Mouse (Mus musculus) spleen, postnatal 14 days (tissue): ENCODE data around the gene Neu4.
"Not testable (repeated sequence)": the region's sequence is repeated elsewhere in the genome, so short reads cannot be mapped to it uniquely, and the experiment has no call there.

ENCODE experiments used
- DNase-seq, 2 experiments: peaks; one replicate each; pipeline ENCODE4 v3.0.0; 2021 to 2022; ENCODE audit warnings: low spot score in 2 of 2

The Neu4 gene

GRCm38 (mm10) chr1:94020151-94020550, at the start of gene Neu4:
Neu4 (plus strand) TSS chr1:94020451.
- no peak for DNase-seq

- DNase-seq, result not testable (repeated sequence)
These were observed 49.5 kb upstream of the Neu4 start for GRCm38 (mm10) chr1:93970797-93971196.

DNA sequence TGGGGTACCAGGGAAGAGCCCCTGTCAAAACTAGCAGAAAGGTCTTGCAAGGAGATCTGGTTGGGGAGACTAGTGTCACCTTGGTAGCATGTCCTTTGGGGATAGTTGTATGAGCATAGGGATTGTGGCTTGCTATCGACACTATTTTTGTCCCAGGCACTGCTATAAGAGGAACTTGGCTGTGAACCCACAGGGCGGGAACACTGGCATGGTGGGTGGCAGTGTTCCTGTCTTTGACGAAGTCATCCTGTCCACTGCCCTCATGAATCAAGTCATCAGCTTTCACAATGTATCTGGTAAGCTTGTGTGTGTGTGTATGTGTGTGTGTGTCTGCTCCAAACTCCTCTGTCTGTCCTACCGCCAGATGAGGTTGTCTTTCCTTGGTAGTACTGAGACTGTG, 44.5 kb upstream of the Neu4 start:
- not testable (repeated sequence) for DNase-seq

DNA sequence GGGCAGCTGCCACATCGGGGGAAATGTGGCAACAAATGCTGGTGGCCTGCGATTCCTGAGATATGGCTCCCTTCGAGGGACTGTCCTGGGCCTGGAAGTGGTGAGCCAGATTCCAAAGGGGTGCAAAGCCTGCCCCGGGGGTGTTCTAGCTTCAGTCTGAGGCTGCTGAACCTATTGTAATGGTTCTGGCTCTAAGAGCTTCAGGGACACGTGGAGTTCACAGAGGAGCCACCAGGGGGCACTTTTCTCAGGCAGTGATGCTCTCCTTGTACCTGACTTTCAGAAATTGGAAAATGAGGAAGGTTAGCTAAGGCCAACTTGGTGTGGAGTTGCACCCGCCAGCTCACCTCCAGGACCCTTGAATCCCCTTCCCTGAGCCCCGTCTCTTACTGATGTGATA, 42.0 kb upstream of the Neu4 start:
- not testable (repeated sequence) for DNase-seq

- not testable (repeated sequence) for DNase-seq
These were observed 39.3 kb upstream of the Neu4 start for GRCm38 (mm10) chr1:93980932-93981331.

GRCm38 (mm10) chr1:93986167-93986566, 34.1 kb upstream of the Neu4 start:
- DNase-seq, result no peak

DNA sequence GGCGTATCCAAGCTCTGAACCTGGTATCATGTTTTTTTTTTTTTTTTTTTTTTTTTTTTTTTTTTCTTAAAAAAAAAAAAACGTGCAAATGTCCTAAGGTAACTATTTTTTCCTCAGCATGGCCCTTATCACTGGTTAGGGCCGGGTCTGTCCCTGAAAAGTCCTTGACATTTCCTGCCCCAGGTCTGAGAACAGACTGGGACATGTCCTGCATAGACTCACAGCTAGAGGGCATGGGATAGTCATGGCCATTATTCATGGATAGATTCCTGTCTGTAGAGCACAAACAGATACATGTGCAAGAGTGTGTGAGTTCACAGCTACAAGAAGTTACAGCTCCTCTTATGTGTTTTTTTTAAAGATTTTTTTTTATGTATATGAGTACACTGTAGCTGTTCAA, 31.5 kb upstream of the Neu4 start:
- DNase-seq, result no peak

DNA sequence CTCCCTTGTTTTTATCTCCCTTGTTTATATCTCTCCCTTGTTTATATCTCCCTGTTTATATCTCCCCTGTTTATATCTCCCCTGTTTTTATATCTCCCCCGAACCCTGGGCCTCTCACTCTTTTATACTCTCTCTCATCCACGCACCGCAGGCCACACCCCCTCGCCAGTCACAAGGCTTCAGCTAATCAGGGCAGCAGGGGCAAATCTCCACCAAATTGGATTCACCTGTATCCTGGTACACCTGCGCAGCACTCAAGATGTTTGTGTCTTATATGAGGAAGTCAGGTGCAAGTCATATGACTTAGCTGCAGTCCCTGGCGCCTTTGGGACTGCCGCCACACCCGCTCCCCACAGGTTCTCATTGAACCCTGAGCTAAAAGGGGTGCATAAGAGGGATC, 30.0 kb upstream of the Neu4 start, which contains the start of gene Gal3st2c:
Gene Gal3st2c (plus strand): TSS at position 301 of the 400 bp plus-strand sequence.
- DNase-seq, result not testable (repeated sequence)

DNA sequence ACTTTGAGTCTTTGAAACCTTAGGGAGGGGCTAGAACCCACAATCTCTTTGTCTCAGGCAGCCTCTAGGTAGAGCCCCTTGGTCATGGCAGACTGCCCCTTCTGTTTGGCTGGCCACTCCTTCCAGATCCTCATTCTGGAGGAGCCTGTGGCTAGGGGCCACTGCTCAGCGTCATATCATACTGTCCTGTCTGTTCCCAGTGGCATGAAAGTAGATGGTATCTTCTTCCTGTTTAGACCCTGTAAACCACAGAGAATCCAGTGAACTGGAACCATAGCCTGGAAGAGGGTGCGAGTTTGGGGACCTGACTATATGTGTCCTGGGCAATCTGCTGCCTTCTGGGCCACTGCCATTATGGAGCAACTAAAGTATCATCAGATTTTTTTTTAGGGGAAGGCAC, 29.2 kb upstream of the Neu4 start:
- not testable (repeated sequence) for DNase-seq

GRCm38 (mm10) chr1:93991491-93991890, 28.8 kb upstream of the Neu4 start:
- not testable (repeated sequence) for DNase-seq

DNA sequence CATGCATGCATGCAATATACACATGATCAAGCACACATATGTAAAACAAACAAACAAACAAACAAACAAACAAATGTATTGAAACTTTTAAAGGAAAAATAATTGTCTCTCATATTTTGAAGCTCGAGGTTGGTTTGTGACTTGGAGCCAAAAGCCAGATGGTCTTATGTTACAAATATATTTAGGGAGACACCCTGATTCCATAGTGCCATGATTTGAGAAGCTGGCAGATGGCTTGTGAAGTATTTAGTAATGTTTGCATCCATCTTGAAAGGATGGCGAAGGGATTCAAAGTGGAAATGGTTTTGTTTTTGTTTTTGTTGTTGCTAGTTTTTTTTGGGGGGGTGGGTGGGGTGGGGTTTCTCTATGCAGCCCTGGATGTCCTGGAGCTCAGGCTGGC, 19.2 kb upstream of the Neu4 start:
- DNase-seq, result no peak

- not testable (repeated sequence) for DNase-seq
These were observed 14.2 kb upstream of the Neu4 start for GRCm38 (mm10) chr1:94005954-94006506.

- not testable (repeated sequence) for DNase-seq
These were observed 11.4 kb upstream of the Neu4 start for GRCm38 (mm10) chr1:94008826-94009225.

GRCm38 (mm10) chr1:94011643-94012042, 8.6 kb upstream of the Neu4 start:
- DNase-seq, result no peak

GRCm38 (mm10) chr1:94027506-94028108, 7.4 kb downstream of the Neu4 start:
- DNase-seq, result no peak

DNA sequence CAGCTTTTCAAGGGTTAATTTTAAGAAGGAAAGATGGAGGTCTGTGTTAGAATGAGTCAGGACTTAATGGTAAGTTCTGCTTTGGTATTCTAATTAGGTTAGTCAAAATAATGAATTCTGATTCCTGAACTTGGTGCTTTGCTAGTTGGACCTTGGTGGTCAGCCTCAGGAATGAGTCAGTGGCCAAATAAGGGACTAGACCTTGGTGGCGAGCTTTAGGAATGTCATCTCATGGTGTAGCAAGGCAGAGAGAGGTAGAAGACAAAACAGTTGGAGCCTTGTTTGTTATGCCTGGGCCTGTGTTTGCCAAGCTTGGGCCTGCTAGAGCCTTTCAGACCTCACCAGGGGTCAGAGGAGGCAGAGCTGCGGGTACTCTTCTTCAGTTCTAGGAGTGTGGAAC, 8.5 kb downstream of the Neu4 start:
- no peak for DNase-seq

DNA sequence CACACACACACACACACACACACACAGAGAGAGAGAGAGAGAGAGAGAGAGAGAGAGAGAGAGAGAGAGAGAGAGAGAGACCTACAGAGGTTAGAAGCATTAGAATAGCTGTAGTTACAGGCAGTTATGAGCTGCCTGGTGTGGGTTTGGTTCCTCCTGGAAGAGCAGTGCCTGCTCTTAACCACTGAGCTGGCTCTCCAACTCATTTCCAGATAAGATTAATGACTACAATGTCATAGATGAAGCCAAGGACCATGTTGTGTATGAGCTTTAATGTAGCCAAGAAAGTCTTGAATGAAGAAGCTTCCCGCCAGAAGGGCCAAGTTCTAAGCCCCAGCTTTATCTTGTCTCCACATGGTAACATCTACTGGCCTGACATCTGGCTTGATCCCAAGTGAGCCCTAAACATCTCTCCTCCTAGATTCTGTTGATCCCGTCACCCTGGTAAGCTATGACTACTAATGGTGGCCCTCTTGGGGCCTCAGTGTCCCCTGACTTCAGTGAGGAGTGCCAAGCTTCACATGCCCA, 12.9 kb downstream of the Neu4 start:
- DNase-seq, result no peak

DNA sequence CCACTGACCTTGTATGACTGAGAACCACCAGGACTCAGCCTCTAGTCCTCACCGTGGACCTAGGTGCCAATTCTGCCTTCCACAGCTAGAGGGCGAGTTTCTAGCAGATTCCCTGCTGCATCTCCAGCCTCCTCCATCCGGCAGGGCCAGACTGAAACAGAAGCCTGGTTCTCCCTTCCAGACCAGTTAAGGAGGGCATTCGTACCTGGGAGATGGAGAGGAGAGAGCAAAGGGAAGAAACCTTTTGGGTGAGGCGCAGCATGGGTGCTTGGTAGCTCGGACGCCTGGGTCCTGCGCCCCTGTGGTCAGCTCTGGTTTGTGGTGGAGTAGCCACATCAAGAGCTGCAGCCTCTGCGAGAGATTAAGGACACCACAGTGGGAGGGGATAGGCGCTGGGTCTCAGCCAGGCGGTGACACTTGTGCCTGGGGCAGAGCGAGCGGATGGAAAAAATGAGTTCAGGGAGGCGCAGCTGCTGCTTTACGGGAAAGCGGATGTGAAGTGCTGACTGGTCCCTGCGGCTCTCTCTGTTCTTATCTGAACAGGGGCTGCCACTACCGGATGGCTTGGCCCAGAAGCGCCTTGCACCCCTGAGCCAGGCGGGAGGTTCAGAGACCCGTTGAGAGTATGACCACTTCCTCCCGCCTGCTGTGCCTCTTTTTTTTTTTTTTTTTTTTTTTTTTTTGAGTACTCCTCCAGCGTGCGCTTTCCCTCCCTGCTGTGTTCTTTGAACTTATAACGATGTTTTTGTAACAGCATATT, 14.9 kb downstream of the Neu4 start:
- DNase-seq, result peak; percentile 52 to 62

- no peak for DNase-seq
These were observed 20.1 kb downstream of the Neu4 start for GRCm38 (mm10) chr1:94040391-94040790.

DNA sequence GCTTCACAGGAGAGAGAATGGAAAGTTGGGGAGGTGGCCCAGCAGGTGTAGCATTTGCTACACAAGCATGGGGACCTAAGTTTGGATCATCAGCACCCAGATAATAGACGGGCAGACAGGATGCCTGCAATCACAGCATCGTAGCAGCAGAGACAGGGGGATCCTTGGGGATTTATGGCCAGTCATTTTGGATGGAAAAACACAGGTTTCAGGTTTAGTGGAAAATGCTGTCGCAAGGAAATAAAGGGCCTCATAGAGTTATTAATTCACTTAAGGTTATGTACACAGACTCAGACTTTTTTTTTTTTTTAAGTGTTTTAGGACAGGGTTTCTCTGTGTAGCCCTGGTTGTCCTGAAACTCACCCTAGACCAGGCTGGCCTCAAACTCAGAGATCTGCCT, 25.3 kb downstream of the Neu4 start:
- no peak for DNase-seq

GRCm38 (mm10) chr1:94046544-94046943, 26.3 kb downstream of the Neu4 start:
- DNase-seq, result no peak

- no peak for DNase-seq
These were observed 30.9 kb downstream of the Neu4 start for GRCm38 (mm10) chr1:94051104-94051503.

- DNase-seq, result no peak
These were observed 32.1 kb downstream of the Neu4 start, which contains the start of gene Pdcd1 for GRCm38 (mm10) chr1:94052373-94052772. Pdcd1 (minus strand) TSS chr1:94052553.
